Mouse (Mus musculus) hindbrain, postnatal 0 days (tissue): ENCODE results near the gene Adk. TPM values are rescaled to one million over a fixed set of nuclear protein-coding genes. Genes with fewer than 3 reads are reported as not detected.

Experiments used
- ATAC-seq: fragments of 200-750 bp; cut with Nextera tagmentation; 2 replicates; pipeline ENCODE4 v1.8.0; 2017; ENCODE audit warnings: mild to moderate bottlenecking, moderate TSS enrichment, moderate library complexity
- DNase-seq: peaks from one replicate; pipeline ENCODE4 v3.0.0-alpha.2; 2015; ENCODE audit warnings: low spot score
- H3K27ac ChIP-seq: fragments of 300-500 bp; sonication (generic); 2 replicates; pipeline ENCODE4 v1.5.1; 2014; ENCODE audit warnings: mild to moderate bottlenecking
- H3K27me3 ChIP-seq: fragments of 300-500 bp; sonication (generic); 2 replicates; pipeline ENCODE4 v1.6.1; 2014; ENCODE audit warnings: low read length, mixed read lengths; ENCODE audit not compliant: insufficient read depth
- H3K36me3 ChIP-seq: fragments of 300-500 bp; sonication (generic); 2 replicates; pipeline ENCODE4 v1.6.1; 2014; ENCODE audit warnings: low read length, mixed read lengths; ENCODE audit not compliant: insufficient read depth
- H3K4me1 ChIP-seq: fragments of 300-500 bp; sonication (generic); 2 replicates; pipeline ENCODE4 v1.6.1; 2014; ENCODE audit warnings: antibody characterized with exemption, low read length, mixed read lengths; ENCODE audit not compliant: insufficient read depth
- H3K4me2 ChIP-seq: fragments of 300-500 bp; sonication (generic); 2 replicates; pipeline ENCODE4 v1.6.1; 2014; ENCODE audit warnings: low read depth, mild to moderate bottlenecking, low read length, moderate library complexity, mixed read lengths
- H3K4me3 ChIP-seq: fragments of 300-500 bp; sonication (generic); 2 replicates; pipeline ENCODE4 v1.5.1; 2014; ENCODE audit warnings: low read length
- H3K9ac ChIP-seq: fragments of 300-500 bp; sonication (generic); replicated peaks from 2 replicates; pipeline ENCODE4 v1.6.1; 2014; ENCODE audit warnings: mild to moderate bottlenecking, low read length, moderate library complexity, mixed read lengths
- H3K9me3 ChIP-seq: fragments of 300-500 bp; sonication (generic); 2 replicates; pipeline ENCODE4 v1.6.1; 2016; ENCODE audit warnings: low read length, mixed read lengths
- CTCF ChIP-seq: IDR thresholded peaks from 2 replicates; pipeline ENCODE4 v1.5.1; 2016; ENCODE audit warnings: antibody characterized with exemption, control low read depth, low read depth
- whole genome bisulfite sequencing: fragments of 180-500 bp; shearing (Covaris S2); extraction: QIAGEN DNeasy Blood & Tissue Kit; methylation state at CpG from one replicate; pipeline ENCODE4 v1.1.7; 2014; 5-methylcytosine and 5-hydroxymethylcytosine counted together
- polyA plus RNA-seq: library from polyadenylated mRNA; unstranded; fragments of >200 nt; fragmentation: Nextera tagmentation; extraction: Ambion mirVana; gene quantifications from 2 replicates; pipeline ENCODE4 v1.2.1, GENCODE M21; 2015
- total RNA-seq: library from RNA; depleted of rRNA; stranded (reverse); fragments of >200 nt; gene quantifications from 2 replicates; pipeline ENCODE4 v1.2.3, GENCODE M21; 2014

The Adk gene
- total and polyA plus RNA-seq, 2 experiments from 2014 or later = 27.4 to 63.5 TPM

DNA sequence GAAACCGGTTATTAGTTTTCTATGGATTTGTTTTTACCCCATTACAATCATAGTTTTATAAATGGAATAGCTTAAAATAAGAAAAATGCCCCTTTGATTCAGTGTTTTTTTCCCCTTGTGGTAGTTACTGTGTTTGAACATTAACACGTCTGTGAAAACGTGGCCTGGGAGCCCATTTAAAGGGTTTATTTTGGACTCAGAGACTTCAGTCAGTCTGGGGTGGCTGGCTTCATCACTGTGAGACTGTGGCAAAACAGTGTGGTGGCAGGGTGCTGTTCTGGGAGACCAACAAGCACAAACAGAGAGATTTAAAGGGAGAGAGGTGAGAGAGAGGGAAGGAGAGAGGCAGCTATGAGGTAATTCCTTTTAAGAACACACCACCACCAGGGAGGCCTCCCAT, 55.2 kb downstream of the Adk start:
- ATAC-seq = no peak
- WGBS = 61% methylated on average over 3 of the region's 3 CpGs

GRCm38 (mm10) chr14:21110492-21110891, 58.1 kb downstream of the Adk start:
- no peak overlapping the region for H3K4me3 ChIP-seq
- 77% methylated on average over 4 of the region's 4 CpGs for WGBS
- peak; percentile 40; the same call in 1 of the 2 replicates for TF ChIP-seq CTCF
- H3K9ac ChIP-seq = no peak overlapping the region
- no peaks in the 10 kb centered on the region for H3K4me1 ChIP-seq
- no peaks in the 10 kb centered on the region for H3K27me3 ChIP-seq
- H3K9me3 ChIP-seq = no peaks in the 10 kb centered on the region
- H3K36me3 ChIP-seq = no peaks in the 10 kb centered on the region
- H3K4me2 ChIP-seq = no peak overlapping the region
- DNase-seq = no peak
- ATAC-seq = no peak
- H3K27ac ChIP-seq = no peak overlapping the region

More for the DNA sequence above, 55.2 kb downstream of the Adk start:
- Histone ChIP-seq H3K9ac (no peak overlapping the region), H3K36me3 (no peaks in the 10 kb centered on the region), H3K9me3 (no peaks in the 10 kb centered on the region), H3K27ac (no peak overlapping the region), H3K4me2 (no peak overlapping the region), H3K4me1 (no peaks in the 10 kb centered on the region), H3K27me3 (no peaks in the 10 kb centered on the region), H3K4me3 (no peak overlapping the region)
- no peak for DNase-seq
- TF ChIP-seq CTCF = no peak

DNA sequence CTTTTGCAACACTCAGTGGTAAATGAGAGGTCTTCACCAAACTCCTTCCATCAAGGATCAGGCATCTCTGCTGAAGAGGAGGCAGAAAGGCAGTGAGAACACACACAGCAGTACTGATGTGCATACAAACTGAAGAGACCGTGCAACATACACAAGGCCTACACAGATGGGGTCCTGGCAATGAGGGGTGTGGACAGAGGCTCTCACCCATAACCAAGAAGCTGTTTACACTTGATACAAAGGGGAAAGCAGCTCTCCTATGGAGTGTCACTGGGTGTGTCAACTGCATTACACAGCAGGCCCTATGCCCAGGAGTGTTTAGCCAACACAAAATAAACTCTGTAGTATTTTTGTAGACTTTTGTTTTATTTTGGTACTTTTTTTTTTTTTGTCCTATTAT, 59.1 kb downstream of the Adk start:
- Histone ChIP-seq H3K9ac (no peak overlapping the region), H3K27ac (no peak overlapping the region), H3K9me3 (no peaks in the 10 kb centered on the region), H3K4me1 (no peaks in the 10 kb centered on the region), H3K4me3 (no peak overlapping the region), H3K27me3 (no peaks in the 10 kb centered on the region), H3K36me3 (no peaks in the 10 kb centered on the region), H3K4me2 (no peak overlapping the region)
- 86% methylated on average over 1 of the region's 1 CpGs for WGBS
- DNase-seq (no peak), ATAC-seq (no peak)
- no peak for TF ChIP-seq CTCF

DNA sequence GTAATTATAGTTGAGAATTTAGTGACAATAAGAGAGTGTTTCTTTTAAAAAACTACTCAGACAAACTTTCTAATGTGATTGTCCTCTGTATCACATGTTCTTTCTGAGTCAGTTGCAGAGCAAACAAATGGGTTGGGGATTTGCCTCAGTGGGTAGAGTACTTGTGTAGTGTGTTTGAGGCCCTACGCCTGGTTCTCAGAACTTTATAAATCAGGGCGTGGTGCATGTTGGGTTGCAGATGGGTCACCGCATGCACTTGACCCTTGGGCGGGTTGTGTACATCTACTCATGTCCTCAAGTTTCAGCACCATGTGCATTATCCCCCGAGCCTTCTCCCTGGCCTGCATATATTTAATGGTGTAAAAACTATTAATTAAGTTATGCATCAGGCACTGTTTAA, 59.8 kb downstream of the Adk start:
- H3K27ac ChIP-seq = no peak overlapping the region
- no peak overlapping the region for H3K9ac ChIP-seq
- no peaks in the 10 kb centered on the region for H3K4me1 ChIP-seq
- no peaks in the 10 kb centered on the region for H3K9me3 ChIP-seq
- no peak for ATAC-seq
- no peak for DNase-seq
- H3K4me2 ChIP-seq = no peak overlapping the region
- H3K36me3 ChIP-seq = no peaks in the 10 kb centered on the region
- no peak for TF ChIP-seq CTCF
- no peak overlapping the region for H3K4me3 ChIP-seq
- 93% methylated on average over 5 of the region's 5 CpGs for WGBS
- H3K27me3 ChIP-seq = no peaks in the 10 kb centered on the region

GRCm38 (mm10) chr14:21112742-21113141, 60.4 kb downstream of the Adk start:
- Histone ChIP-seq H3K4me2 (no peak overlapping the region), H3K4me3 (no peak overlapping the region), H3K4me1 (no peaks in the 10 kb centered on the region), H3K9ac (no peak overlapping the region), H3K9me3 (no peaks in the 10 kb centered on the region), H3K27me3 (no peaks in the 10 kb centered on the region), H3K27ac (no peak overlapping the region), H3K36me3 (no peaks in the 10 kb centered on the region)
- no peak for TF ChIP-seq CTCF
- WGBS = 87% methylated on average over 6 of the region's 6 CpGs
- no peak for ATAC-seq
- no peak for DNase-seq

DNA sequence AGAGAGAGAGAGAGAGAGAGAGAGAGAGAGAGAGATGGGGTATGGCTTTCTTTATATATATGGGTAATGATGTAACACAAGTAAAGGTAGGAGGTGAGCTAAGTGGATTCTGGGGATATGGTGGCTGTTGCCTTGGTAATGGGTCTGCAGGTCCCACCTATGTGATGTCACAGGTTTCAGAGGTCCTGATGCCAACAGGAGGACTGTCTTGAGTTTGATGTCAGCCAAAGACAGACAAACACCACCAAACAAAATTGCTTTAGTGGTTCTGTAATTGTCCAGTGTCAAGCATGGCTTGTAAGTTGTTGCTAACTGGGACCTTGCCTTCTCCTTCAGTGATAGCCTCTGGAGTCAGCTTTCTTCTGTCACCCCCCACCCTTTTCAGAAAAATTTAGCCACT, 62.0 kb downstream of the Adk start:
- ATAC-seq = no peak
- no peaks in the 10 kb centered on the region for H3K27me3 ChIP-seq
- no peaks in the 10 kb centered on the region for H3K36me3 ChIP-seq
- no peak overlapping the region for H3K4me2 ChIP-seq
- H3K4me3 ChIP-seq = no peak overlapping the region
- no peak overlapping the region for H3K9ac ChIP-seq
- TF ChIP-seq CTCF = no peak
- DNase-seq = no peak
- H3K4me1 ChIP-seq = no peaks in the 10 kb centered on the region
- no peak overlapping the region for H3K27ac ChIP-seq
- H3K9me3 ChIP-seq = no peaks in the 10 kb centered on the region

DNA sequence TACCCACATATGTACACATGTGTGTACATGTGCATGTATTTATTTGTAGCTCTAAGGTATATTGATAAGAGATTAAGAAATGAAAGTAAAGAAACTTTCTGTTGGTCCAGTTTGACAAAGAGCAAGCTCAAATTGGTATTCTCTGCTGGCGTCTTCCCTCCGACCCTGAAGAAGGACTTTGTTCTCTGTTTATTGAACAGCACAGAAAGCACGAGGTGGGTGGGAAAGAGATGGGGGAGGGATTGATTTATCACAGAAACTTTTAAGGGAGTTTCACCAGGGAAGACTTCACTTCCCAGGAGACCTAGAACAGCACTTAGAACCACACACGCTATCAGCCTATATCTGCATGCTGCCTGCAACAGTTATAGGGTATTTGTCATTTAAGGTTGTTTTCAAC, 62.9 kb downstream of the Adk start:
- DNase-seq (no peak), ATAC-seq (no peak)
- Histone ChIP-seq H3K4me1 (no peaks in the 10 kb centered on the region), H3K9ac (no peak overlapping the region), H3K27ac (no peak overlapping the region), H3K4me2 (no peak overlapping the region), H3K27me3 (no peaks in the 10 kb centered on the region), H3K9me3 (no peaks in the 10 kb centered on the region), H3K4me3 (no peak overlapping the region), H3K36me3 (no peaks in the 10 kb centered on the region)
- no peak for TF ChIP-seq CTCF
- WGBS = 50% methylated on average over 4 of the region's 4 CpGs
